Mouse (Mus musculus) T-helper 2 cell (primary cell): ENCODE results near the gene Zbtb2.

Source experiments
- in situ Hi-C: fragments of 300-600 bp; cut with MboI, MseI; formaldehyde crosslinking; loops from one replicate; pipeline ENCODE4 v1.15.1; 2025; ENCODE audit warnings: high pct_unique_total_duplicates

Gene Zbtb2

GRCm38 (mm10) chr10:4386609-4387591 lies 1.0 kb downstream of the Zbtb2 start:
- in situ Hi-C loops, result no loop called here

GRCm38 (mm10) chr10:4384244-4384643 lies 3.7 kb downstream of the Zbtb2 start:
- in situ Hi-C loops, result no loop called here

- in situ Hi-C loops, result no loop called here
These were observed 7.2 kb downstream of the Zbtb2 start for GRCm38 (mm10) chr10:4380748-4381147.

- in situ Hi-C loops, result no loop called here
These were observed 11.0 kb downstream of the Zbtb2 start for GRCm38 (mm10) chr10:4376931-4377330.

GRCm38 (mm10) chr10:4376461-4376860 lies 11.4 kb downstream of the Zbtb2 start:
- in situ Hi-C loops, result no loop called here

- in situ Hi-C loops, result no loop called here
These were observed 12.6 kb downstream of the Zbtb2 start for GRCm38 (mm10) chr10:4375267-4375666.

- in situ Hi-C loops, result no loop called here
These were observed 13.2 kb downstream of the Zbtb2 start for GRCm38 (mm10) chr10:4374734-4375133.

- in situ Hi-C loops, result no loop called here
These were observed 13.7 kb downstream of the Zbtb2 start for GRCm38 (mm10) chr10:4374239-4374638.

GRCm38 (mm10) chr10:4373558-4373957 lies 14.3 kb downstream of the Zbtb2 start:
- in situ Hi-C loops, result no loop called here

- in situ Hi-C loops, result no loop called here
These were observed 15.9 kb downstream of the Zbtb2 start for GRCm38 (mm10) chr10:4372011-4372410.

- in situ Hi-C loops, result no loop called here
These were observed 17.8 kb downstream of the Zbtb2 start for GRCm38 (mm10) chr10:4370105-4370504.

- in situ Hi-C loops, result no loop called here
These were observed 23.3 kb downstream of the Zbtb2 start for GRCm38 (mm10) chr10:4364618-4365017.

GRCm38 (mm10) chr10:4357435-4357834 lies 30.5 kb downstream of the Zbtb2 start:
- in situ Hi-C loops, result no loop called here

- in situ Hi-C loops, result no loop called here
These were observed 31.3 kb downstream of the Zbtb2 start for GRCm38 (mm10) chr10:4356640-4357039.

GRCm38 (mm10) chr10:4355882-4356451 lies 31.9 kb downstream of the Zbtb2 start:
- in situ Hi-C loops, result no loop called here

GRCm38 (mm10) chr10:4354371-4355260 lies 33.3 kb downstream of the Zbtb2 start:
- in situ Hi-C loops, result no loop called here

GRCm38 (mm10) chr10:4347591-4347990 lies 40.3 kb downstream of the Zbtb2 start:
- in situ Hi-C loops, result loop anchor here (5.0 to 25.0 kb wide), 2 partner anchors 355 to 810 kb away; partner anchors contain the start of gene Iyd

GRCm38 (mm10) chr10:4347136-4347492 lies 40.8 kb downstream of the Zbtb2 start:
- in situ Hi-C loops, result loop anchor here (5.0 to 25.0 kb wide), 2 partner anchors 355 to 810 kb away; partner anchors contain the start of gene Iyd

GRCm38 (mm10) chr10:4346489-4347135 lies 41.3 kb downstream of the Zbtb2 start:
- in situ Hi-C loops, result loop anchor here (5.0 to 25.0 kb wide), 2 partner anchors 354 to 809 kb away; partner anchors contain the start of gene Iyd

GRCm38 (mm10) chr10:4341430-4341829 lies 46.5 kb downstream of the Zbtb2 start:
- in situ Hi-C loops, result loop anchor here (25.0 kb wide), 1 partner anchor 804 kb away; the partner anchor contains the start of gene Iyd

- in situ Hi-C loops, result loop anchor here (25.0 kb wide), 1 partner anchor 802 kb away; the partner anchor contains the start of gene Iyd
These were observed 48.9 kb downstream of the Zbtb2 start for GRCm38 (mm10) chr10:4338863-4339461.
